Mouse (Mus musculus): ENCODE data around the gene Coro1c.

Coro1c gene

GRCm38 (mm10) chr5:113855117-113855516 is 53.4 kb downstream of the Coro1c start:
- no peak for DNase-seq

DNA sequence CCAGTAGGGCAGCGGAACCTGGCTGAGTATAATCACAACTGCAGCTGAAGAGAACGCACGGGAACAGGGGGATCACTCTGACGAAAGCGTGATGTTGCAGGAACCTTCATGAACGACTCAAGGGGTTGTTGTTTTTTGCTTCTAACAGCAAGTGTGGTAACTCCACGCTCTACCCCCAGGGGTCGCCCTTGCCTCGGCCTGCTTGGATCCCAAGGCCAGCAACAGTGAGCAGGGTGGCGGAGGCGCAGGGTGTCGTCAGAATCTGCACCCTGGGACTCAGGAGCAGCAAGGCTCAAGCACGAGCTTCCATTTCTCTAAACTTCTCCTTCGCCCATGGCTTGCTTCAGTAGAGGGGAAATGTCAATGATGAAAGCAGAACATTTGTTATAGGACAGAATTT is 54.1 kb downstream of the Coro1c start:
- peak; percentile 60 to 66 for DNase-seq

- no peak for DNase-seq
These were observed 55.0 kb downstream of the Coro1c start for GRCm38 (mm10) chr5:113853541-113853940.

DNA sequence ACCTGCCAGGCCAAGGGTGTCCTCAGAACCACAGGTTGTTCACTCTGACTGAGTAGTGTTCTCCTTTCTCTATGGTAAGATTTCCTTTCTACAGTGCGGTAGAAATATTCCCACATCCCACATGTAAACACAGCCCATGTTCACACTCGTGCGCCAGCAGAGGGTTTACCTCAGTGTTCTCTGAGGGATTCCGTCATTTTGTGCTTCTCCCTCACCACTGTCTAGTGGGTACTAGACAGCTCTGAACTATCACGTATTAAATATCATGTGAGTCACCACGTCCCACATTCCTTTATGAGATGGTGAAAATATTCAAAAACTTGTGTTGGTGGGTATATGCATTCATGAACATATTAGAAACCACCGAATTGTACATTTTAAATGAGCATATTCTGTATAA is 56.1 kb downstream of the Coro1c start:
- DNase-seq = no peak

DNA sequence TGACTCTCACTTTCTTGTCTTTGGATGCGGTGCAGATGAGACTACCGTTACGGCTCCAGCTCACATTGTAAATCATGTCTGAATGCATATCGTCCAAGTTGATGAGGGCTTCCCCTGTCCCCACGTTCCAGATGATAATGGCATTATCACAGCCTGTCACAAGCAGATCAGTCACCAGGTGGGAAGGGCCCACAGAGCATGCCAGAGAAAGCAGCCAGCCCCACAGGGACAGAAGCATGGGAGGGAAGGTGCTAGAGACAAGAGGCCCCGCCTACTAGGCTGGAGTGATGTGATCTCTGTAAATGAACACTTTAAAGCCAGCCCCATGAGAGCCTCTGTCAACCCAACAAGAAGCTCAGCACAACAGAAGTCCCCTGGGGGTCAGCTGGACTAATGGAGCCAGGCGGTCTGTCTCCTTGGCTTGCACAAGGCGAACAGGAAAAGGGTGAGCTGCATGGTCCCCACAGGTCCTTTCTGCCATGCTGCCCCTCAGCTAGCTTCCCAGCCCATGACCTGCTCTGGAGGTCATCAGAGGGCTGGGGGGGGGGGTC is 57.8 kb downstream of the Coro1c start:
- DNase-seq = no peak

- DNase-seq = no peak
These were observed 60.9 kb downstream of the Coro1c start for GRCm38 (mm10) chr5:113847636-113848035.

- DNase-seq = no peak
These were observed 61.9 kb downstream of the Coro1c start for GRCm38 (mm10) chr5:113846656-113847055.

DNA sequence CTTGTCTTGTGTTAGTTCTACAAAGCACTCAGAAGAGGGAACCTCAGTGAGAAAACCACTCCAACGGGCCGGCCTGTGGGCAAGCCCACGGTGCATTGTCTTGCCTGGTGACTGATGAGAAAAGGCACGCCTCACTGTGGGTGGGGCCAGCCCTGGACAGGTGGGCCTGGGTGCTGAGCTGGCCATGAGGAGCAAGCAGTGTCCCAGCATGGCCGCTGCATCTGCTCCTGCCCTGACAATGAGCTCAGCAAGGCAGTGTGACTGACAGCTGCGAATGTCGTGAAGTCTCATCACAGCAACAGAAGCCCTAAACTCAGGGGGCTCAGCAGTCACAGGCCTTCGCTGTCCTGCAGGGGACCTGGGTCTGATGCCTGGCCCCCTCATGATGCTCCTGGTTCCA is 62.9 kb downstream of the Coro1c start:
- DNase-seq = no peak

GRCm38 (mm10) chr5:113844721-113845120 is 63.8 kb downstream of the Coro1c start:
- peak; percentile 73 to 78 for DNase-seq

DNA sequence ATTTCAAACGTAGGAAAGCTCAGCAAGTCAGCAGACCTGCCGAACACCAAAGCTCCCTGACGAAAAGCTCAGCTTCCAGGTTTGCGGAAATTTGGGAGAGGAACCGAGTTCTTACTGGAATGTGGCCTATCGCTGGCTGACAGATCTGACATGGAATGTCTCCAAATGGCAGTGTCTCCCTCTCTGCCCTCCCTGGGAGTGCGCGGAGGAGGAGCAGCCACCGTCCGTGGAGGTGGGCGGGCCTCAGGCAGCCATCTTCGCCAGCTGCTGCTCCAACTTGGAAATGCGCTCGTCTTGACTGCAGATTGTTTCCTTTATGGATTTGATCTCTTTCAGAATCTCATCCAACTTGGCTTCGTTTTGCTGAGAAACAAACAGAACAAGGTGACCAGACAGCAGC is 64.5 kb downstream of the Coro1c start:
- DNase-seq = no peak

DNA sequence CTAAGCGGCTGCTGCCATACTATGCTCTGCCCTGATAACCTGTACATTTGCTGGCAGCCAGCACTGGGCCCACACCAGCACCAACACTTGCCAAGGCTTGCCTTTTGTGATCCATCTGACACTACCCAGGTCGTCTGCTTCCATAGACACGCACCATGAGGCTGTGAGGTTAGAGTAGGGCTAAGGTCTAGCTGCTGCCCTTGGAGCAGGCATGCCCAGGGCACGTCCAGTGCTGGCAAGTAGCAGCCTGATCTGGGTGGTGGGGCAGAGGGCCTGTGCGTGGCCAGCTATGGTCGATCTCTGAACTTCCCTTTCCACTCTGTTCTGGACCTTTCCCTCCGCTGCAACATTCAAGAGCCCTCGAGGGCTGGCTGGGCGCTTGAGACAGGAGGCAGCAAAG is 65.7 kb downstream of the Coro1c start:
- no peak for DNase-seq

DNA sequence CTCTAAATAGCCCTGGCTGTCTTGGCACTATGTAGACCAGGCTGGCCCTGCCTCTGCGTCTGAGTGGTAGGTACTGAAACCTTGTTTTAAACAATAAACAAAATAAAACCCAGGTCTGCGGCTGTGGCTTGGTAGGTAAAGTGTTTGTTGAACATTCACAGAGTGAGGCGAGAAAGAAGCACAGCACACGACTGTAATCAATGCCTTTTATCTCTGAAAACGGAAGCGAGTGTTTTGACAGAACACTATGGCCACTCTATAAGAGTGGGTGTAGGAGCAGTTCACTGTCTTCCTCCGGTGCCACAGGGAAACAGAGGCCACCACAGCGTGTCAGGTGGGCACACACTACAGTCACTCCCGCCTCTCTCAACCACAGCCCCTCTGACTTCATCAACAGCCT is 66.3 kb downstream of the Coro1c start:
- DNase-seq = no peak

- DNase-seq = peak in 1 of 2 experiments; percentile 33
These were observed 67.0 kb downstream of the Coro1c start for GRCm38 (mm10) chr5:113841243-113842225.

DNA sequence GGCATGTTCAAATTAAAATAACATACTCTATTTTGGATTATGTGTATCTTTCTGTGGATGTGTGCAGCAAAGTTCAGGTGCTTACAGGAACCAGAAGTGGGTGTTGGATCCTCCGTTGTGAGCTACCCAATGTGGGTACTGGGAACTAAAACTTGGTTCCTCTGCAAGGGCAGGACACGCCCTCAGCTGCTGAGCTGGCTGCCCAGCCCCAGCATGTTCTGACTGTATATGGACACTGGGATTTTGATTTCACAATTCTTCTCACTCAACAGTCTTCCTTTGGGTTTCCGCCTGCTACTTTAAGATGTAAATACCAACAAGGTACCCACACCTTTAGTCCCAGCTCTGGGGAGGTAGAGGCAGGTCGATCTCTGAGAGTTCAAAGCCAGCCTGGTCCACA is 68.1 kb downstream of the Coro1c start:
- no peak for DNase-seq

- DNase-seq = no peak
These were observed 71.6 kb downstream of the Coro1c start for GRCm38 (mm10) chr5:113836961-113837360.

GRCm38 (mm10) chr5:113833316-113833947 is 75.1 kb downstream of the Coro1c start:
- peak in 1 of 2 experiments; percentile 62 for DNase-seq

DNA sequence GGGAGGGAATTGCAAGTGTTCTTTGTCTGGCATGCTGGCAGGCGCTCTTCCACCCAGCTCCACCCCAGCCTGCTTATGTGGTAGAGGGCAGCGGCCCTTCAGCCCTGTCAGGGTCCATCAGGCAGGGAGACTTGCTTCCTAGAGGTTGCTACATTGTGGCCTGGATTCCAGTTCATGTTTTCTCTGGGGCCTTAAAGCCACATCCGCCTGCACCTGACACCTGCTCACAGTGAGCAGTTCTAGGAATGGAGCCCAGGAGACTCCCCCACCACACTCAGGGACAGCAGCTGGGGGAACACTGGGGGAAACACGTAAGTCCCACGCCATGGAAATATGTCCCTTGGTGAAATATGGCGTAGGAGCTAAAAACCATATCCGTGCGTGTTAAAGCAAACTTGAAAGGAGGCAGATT is 76.1 kb downstream of the Coro1c start, which contains the start of gene Selplg:
Gene Selplg (minus strand): TSS at position 155 of the 412 bp plus-strand sequence.
- peak; percentile 82 to 92 for DNase-seq

DNA sequence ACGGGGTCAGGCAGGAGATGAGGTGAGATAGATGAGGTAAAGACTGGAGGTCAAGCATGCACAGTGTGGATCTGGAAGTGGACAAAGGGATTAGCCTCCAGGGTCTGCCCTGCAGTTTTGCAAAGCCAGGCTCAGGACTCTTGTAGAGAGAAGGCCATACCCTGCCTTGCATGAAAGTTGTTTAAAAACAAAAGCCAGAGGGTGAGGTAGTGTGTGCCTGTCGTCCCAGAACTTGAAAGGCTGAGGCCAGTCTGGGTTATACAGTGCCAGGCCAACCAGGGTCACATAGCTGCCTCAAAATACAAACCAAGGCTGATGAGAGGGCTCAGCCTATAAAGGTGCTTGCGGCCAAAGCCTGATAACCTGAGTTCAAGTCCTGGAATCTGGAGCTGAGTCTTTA is 76.8 kb downstream of the Coro1c start:
- DNase-seq = no peak

GRCm38 (mm10) chr5:113830796-113831195 is 77.8 kb downstream of the Coro1c start:
- no peak for DNase-seq

DNA sequence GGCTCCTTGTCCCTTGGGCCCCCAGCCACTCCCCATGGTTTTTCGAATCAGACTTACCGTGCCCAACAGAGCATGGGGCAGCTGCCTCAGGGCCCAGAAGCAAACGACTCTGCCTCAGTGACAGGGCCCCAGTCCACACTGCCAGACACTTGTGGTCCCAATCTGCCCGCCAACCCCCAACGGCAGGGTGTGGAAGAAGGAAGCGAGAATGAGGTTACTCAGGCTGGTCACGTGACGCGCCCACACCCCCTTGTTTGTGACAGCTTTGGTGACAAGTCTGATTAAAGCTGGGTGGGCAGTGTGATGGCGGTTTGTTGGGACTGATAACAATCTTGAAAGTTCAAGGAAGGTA is 78.3 kb downstream of the Coro1c start:
- DNase-seq = peak; percentile 90 to 93

- no peak for DNase-seq
These were observed 78.8 kb downstream of the Coro1c start for GRCm38 (mm10) chr5:113829566-113830291.

- DNase-seq = peak; percentile 40 to 69
These were observed 80.1 kb downstream of the Coro1c start for GRCm38 (mm10) chr5:113828481-113828880.

GRCm38 (mm10) chr5:113827991-113828411 is 80.6 kb downstream of the Coro1c start:
- peak in 1 of 2 experiments; percentile 32 for DNase-seq

All from thymus, adult 18-20 months (tissue).